Mouse (Mus musculus): ENCODE data around the gene Kcna6. TPM values are rescaled to one million over a fixed set of nuclear protein-coding genes. Genes with fewer than 3 reads are reported as not detected.
A peak's percentile ranks its signal among the peaks of the same experiment; 100 is the strongest.

Gene Kcna6
- polyA plus RNA-seq, 1 experiment from 2014 or later = 3.2 TPM

GRCm38 (mm10) chr6:126718423-126719087, 21.9 kb downstream of the Kcna6 start:
- Histone ChIP-seq H3K9ac (no peak overlapping the region), H3K9me3 (replicated peaks) (no peaks in the 10 kb centered on the region), H3K4me2 (no peak overlapping the region), H3K4me3 (replicated peaks) (no peak overlapping the region), H3K4me1 (no peaks in the 10 kb centered on the region), H3K36me3 (no peaks in the 10 kb centered on the region), H3K27ac (no peak overlapping the region), H3K27me3 (no peaks in the 10 kb centered on the region)
- 68% methylated on average over 12 of the region's 12 CpGs for WGBS
- ATAC-seq (replicated peaks; ENCODE audit: low FRiP score) = no peak

DNA sequence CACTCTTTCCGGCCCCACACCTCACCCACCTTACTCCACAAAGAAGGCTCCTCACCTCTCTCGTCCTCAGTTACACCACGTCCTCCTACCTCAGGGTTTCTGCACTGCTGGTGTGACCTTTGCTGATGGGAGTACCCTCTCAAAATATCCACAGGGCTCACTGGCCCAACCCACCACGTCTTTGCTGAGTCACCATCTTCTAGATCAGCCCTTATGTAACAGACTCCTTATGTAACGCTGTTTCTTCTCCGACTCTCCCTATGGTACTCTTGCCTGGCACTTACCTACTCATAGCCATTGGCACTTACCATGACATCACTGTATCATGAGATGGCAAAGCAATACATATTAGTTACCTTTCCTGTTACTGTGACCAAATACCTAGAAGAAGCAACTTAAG, 27.9 kb downstream of the Kcna6 start:
- no peaks in the 10 kb centered on the region for H3K27me3 ChIP-seq
- H3K9me3 ChIP-seq (replicated peaks) = no peaks in the 10 kb centered on the region
- H3K36me3 ChIP-seq = no peaks in the 10 kb centered on the region
- ATAC-seq (replicated peaks; ENCODE audit: low FRiP score) = no peak
- no peak overlapping the region for H3K27ac ChIP-seq
- no peak overlapping the region for H3K4me3 ChIP-seq (replicated peaks)
- no peak overlapping the region for H3K4me2 ChIP-seq
- no peak overlapping the region for H3K9ac ChIP-seq
- 77% methylated on average over 6 of the region's 6 CpGs for WGBS
- H3K4me1 ChIP-seq = no peaks in the 10 kb centered on the region

- Histone ChIP-seq H3K27me3 (peaks cover 24% of the 10 kb centered on the region), H3K4me1 (peaks cover 9% of the 10 kb centered on the region), H3K27ac (no peak overlapping the region), H3K36me3 (no peaks in the 10 kb centered on the region), H3K4me2 (no peak overlapping the region), H3K4me3 (replicated peaks) (no peak overlapping the region), H3K9me3 (replicated peaks) (no peaks in the 10 kb centered on the region), H3K9ac (no peak overlapping the region)
- WGBS = 43% methylated on average over 6 of the region's 6 CpGs
- peak; percentile 68 for ATAC-seq (replicated peaks; ENCODE audit: low FRiP score)
These were observed 34.5 kb downstream of the Kcna6 start for GRCm38 (mm10) chr6:126705936-126706335.

DNA sequence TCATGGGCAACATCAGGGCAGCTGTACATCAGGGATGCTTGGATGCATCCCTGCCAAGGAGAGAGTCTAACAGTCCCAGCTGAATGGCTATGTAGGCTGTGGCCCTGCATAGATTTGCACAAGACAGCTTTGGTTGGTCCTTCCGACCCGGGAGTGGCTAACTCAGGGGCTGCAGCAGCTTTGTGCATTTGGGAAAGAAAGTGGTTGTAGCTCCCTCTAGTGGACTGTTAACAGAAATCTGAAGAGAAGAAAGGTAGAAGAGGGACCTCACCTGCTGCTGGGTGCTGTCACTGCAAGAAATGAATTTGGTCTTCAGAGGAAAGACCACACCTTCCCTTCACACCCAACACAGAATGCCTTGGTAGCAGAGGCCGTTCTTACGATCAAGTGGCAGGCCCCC, 36.0 kb downstream of the Kcna6 start:
- Histone ChIP-seq H3K4me2 (no peak overlapping the region), H3K4me3 (replicated peaks) (no peak overlapping the region), H3K4me1 (peaks cover 9% of the 10 kb centered on the region), H3K36me3 (no peaks in the 10 kb centered on the region), H3K9me3 (replicated peaks) (no peaks in the 10 kb centered on the region), H3K27me3 (peaks cover 32% of the 10 kb centered on the region), H3K9ac (no peak overlapping the region), H3K27ac (no peak overlapping the region)
- no peak for ATAC-seq (replicated peaks; ENCODE audit: low FRiP score)
- 21% methylated on average over 4 of the region's 4 CpGs for WGBS

GRCm38 (mm10) chr6:126702116-126702515, 38.4 kb downstream of the Kcna6 start:
- Histone ChIP-seq H3K9ac (no peak overlapping the region), H3K27ac (no peak overlapping the region), H3K4me2 (peak overlapping the region; percentile 53), H3K4me3 (replicated peaks) (peak overlapping the region; percentile 17; the same call in 1 of the 2 replicates), H3K27me3 (peaks cover 32% of the 10 kb centered on the region), H3K9me3 (replicated peaks) (no peaks in the 10 kb centered on the region), H3K36me3 (no peaks in the 10 kb centered on the region), H3K4me1 (peaks cover 9% of the 10 kb centered on the region)
- 2% methylated on average over 12 of the region's 12 CpGs for WGBS
- ATAC-seq (replicated peaks; ENCODE audit: low FRiP score) = peak; percentile 38; the same call in 1 of the 2 replicates

DNA sequence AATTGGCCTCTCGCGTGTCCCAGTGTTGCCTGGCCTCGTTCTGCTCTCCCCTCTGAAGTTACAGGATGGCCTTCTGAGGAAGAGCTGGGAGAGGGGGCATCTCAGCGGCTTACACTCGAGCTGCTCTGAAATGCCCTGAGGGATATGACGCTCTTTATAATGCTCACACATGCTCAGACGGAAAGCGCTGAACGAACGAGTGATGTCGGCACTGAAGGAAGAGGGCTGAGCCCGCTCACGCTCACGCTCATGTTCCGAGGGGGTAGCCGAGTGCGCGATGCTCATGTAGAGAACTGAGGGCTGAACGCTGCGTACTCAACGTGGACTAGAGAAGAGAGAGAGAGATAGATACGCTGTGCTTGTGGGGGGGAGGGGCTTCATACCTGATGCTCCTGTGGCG, 39.3 kb downstream of the Kcna6 start:
- 79% methylated on average over 23 of the region's 23 CpGs for WGBS
- Histone ChIP-seq H3K27me3 (peaks cover 28% of the 10 kb centered on the region), H3K36me3 (no peaks in the 10 kb centered on the region), H3K9ac (no peak overlapping the region), H3K4me3 (replicated peaks) (no peak overlapping the region), H3K4me1 (peaks cover 6% of the 10 kb centered on the region), H3K9me3 (replicated peaks) (no peaks in the 10 kb centered on the region), H3K4me2 (no peak overlapping the region), H3K27ac (no peak overlapping the region)
- ATAC-seq (replicated peaks; ENCODE audit: low FRiP score) = no peak

GRCm38 (mm10) chr6:126699995-126700394, 40.5 kb downstream of the Kcna6 start:
- Histone ChIP-seq H3K9me3 (replicated peaks) (no peaks in the 10 kb centered on the region), H3K4me2 (no peak overlapping the region), H3K4me1 (peaks cover 5% of the 10 kb centered on the region), H3K9ac (no peak overlapping the region), H3K4me3 (replicated peaks) (no peak overlapping the region), H3K27ac (no peak overlapping the region), H3K36me3 (no peaks in the 10 kb centered on the region), H3K27me3 (peaks cover 22% of the 10 kb centered on the region)
- no peak for ATAC-seq (replicated peaks; ENCODE audit: low FRiP score)
- WGBS = 67% methylated on average over 5 of the region's 5 CpGs

DNA sequence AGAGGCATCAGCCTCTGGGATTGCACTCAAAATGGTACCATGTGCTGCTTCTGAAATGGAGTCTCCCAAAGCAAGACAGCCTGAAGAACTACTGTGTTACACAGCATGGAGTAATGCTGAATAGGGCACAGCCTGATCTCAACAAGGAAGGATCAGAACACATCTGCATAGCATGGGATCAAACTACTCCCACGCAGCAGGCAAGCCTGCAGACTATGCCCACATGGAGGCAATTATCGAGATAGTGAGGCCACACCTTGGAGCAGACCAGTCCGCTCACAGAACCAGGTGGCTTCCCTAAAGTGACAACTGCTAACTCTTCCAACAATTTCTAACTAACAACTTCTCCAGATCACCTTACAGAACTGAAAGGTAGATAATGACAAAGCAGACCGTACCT, 53.4 kb downstream of the Kcna6 start:
- Histone ChIP-seq H3K4me3 (replicated peaks) (no peak overlapping the region), H3K4me2 (no peak overlapping the region), H3K4me1 (0 out of 2 replicates have a peak, but pooled peaks cover 3% of the 10 kb centered on the region), H3K36me3 (no peaks in the 10 kb centered on the region), H3K27ac (no peak overlapping the region), H3K9me3 (replicated peaks) (no peaks in the 10 kb centered on the region), H3K9ac (no peak overlapping the region), H3K27me3 (no peaks in the 10 kb centered on the region)
- WGBS = 43% methylated on average over 4 of the region's 4 CpGs
- ATAC-seq (replicated peaks; ENCODE audit: low FRiP score) = no peak

DNA sequence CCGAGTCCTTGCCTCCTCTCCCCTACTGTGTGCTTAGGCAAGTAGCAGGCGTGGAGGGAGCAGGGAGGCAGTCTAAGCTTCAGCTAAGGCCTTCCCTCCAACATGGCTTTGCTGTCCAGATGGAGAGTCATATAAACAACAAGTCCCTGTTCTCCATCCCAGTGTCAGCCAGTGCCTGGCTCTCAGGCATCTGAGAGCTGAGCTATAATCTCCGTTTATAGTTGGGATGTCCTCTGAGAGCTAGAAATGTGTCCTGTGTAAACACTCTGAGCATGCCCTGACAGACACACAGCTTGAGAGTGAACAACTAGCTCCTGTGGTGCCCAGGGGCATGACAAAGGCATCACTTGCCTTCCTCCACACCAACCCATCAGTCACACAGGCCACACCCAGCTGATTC, 55.3 kb downstream of the Kcna6 start:
- Histone ChIP-seq H3K36me3 (no peaks in the 10 kb centered on the region), H3K27ac (no peak overlapping the region), H3K9ac (no peak overlapping the region), H3K9me3 (replicated peaks) (no peaks in the 10 kb centered on the region), H3K4me3 (replicated peaks) (no peak overlapping the region), H3K4me1 (0 out of 2 replicates have a peak, but pooled peaks cover 3% of the 10 kb centered on the region), H3K4me2 (no peak overlapping the region), H3K27me3 (no peaks in the 10 kb centered on the region)
- WGBS = 80% methylated on average over 3 of the region's 3 CpGs
- ATAC-seq (replicated peaks; ENCODE audit: low FRiP score) = no peak

DNA sequence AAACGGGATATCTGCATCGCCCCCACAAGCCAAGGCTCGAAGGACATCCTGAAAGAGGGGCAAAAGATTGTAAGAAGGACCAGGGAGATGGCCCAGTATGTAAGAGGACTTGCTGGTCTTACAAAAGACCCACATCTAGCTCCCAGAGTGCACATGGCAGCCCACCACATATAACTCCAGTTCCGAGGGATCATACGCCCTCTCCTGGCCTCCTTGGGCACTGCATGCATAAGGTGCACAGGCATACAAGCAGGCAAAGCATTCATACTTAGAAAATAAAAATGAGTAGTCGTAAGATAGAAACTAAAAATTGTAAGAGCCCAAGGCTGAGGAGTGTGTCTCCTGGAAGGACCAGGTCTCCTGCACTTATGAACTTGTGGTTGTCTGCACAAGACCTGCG, 61.5 kb downstream of the Kcna6 start:
- Histone ChIP-seq H3K4me3 (replicated peaks) (no peak overlapping the region), H3K9ac (no peak overlapping the region), H3K4me1 (no peaks in the 10 kb centered on the region), H3K36me3 (no peaks in the 10 kb centered on the region), H3K27ac (no peak overlapping the region), H3K4me2 (no peak overlapping the region), H3K9me3 (replicated peaks) (no peaks in the 10 kb centered on the region), H3K27me3 (0 out of 2 replicates have a peak, but pooled peaks cover 2% of the 10 kb centered on the region)
- ATAC-seq (replicated peaks; ENCODE audit: low FRiP score) = no peak
- WGBS = 70% methylated on average over 7 of the region's 7 CpGs

DNA sequence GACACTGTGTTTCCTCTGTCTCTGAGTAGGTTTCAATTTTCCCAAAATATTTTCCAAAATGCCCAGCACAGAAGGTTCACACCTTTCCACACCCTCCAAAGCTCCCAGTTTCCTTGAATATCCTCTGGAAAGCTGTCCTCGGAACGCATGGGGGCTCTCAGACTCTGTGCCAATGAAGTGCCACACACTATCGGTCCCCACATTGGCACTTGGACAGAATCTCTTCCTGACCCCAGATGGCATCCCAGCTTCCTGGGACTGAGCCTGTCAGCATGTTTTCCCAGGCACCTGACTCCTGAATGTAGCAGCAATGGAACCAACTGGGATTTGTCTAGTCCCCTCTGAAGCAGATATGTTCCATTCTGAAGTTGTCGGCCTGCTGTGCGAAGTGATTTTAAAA, 73.5 kb downstream of the Kcna6 start:
- no peak overlapping the region for H3K9ac ChIP-seq
- no peak overlapping the region for H3K27ac ChIP-seq
- H3K36me3 ChIP-seq = no peaks in the 10 kb centered on the region
- H3K4me2 ChIP-seq = no peak overlapping the region
- peaks cover 10% of the 10 kb centered on the region for H3K27me3 ChIP-seq
- no peaks in the 10 kb centered on the region for H3K4me1 ChIP-seq
- no peak for ATAC-seq (replicated peaks; ENCODE audit: low FRiP score)
- 92% methylated on average over 5 of the region's 5 CpGs for WGBS
- H3K4me3 ChIP-seq (replicated peaks) = no peak overlapping the region
- no peaks in the 10 kb centered on the region for H3K9me3 ChIP-seq (replicated peaks)

GRCm38 (mm10) chr6:126666091-126666490, 74.4 kb downstream of the Kcna6 start:
- 52% methylated on average over 6 of the region's 6 CpGs for WGBS
- Histone ChIP-seq H3K9ac (no peak overlapping the region), H3K4me3 (replicated peaks) (no peak overlapping the region), H3K4me2 (no peak overlapping the region), H3K36me3 (no peaks in the 10 kb centered on the region), H3K9me3 (replicated peaks) (no peaks in the 10 kb centered on the region), H3K27me3 (peaks cover 13% of the 10 kb centered on the region), H3K4me1 (no peaks in the 10 kb centered on the region), H3K27ac (no peak overlapping the region)
- ATAC-seq (replicated peaks; ENCODE audit: low FRiP score) = no peak

GRCm38 (mm10) chr6:126664569-126664968, 75.9 kb downstream of the Kcna6 start:
- H3K27me3 ChIP-seq = peaks cover 13% of the 10 kb centered on the region
- WGBS = 82% methylated on average over 3 of the region's 3 CpGs
- ATAC-seq (replicated peaks; ENCODE audit: low FRiP score) = no peak
- no peak overlapping the region for H3K4me3 ChIP-seq (replicated peaks)
- H3K9me3 ChIP-seq (replicated peaks) = no peaks in the 10 kb centered on the region
- no peak overlapping the region for H3K27ac ChIP-seq
- no peaks in the 10 kb centered on the region for H3K36me3 ChIP-seq
- no peak overlapping the region for H3K9ac ChIP-seq
- no peaks in the 10 kb centered on the region for H3K4me1 ChIP-seq
- H3K4me2 ChIP-seq = no peak overlapping the region
